Mouse (Mus musculus) forebrain, postnatal 0 days (tissue): ENCODE results near the gene Majin. TPM values are rescaled to one million over a fixed set of nuclear protein-coding genes. Genes with fewer than 3 reads are reported as not detected.

ENCODE experiments used
- ATAC-seq: fragments of 200-750 bp; cut with Nextera tagmentation; 2 replicates; pipeline ENCODE4 v1.8.0; 2017; ENCODE audit warnings: mild to moderate bottlenecking, moderate library complexity
- DNase-seq: peaks from one replicate; pipeline ENCODE4 v3.0.0-alpha.2; 2015
- H3K27ac ChIP-seq: fragments of 300-500 bp; sonication (generic); 2 replicates; pipeline ENCODE4 v1.5.1; 2014; ENCODE audit warnings: low read depth, mild to moderate bottlenecking, antibody characterized with exemption, low read length, moderate library complexity, mixed read lengths
- H3K27me3 ChIP-seq: fragments of 300-500 bp; sonication (generic); 2 replicates; pipeline ENCODE4 v1.6.1; 2014; ENCODE audit warnings: mild to moderate bottlenecking, low read length, mixed read lengths; ENCODE audit not compliant: insufficient read depth
- H3K36me3 ChIP-seq: fragments of 300-500 bp; sonication (generic); 2 replicates; pipeline ENCODE4 v1.6.1; 2014; ENCODE audit warnings: mild to moderate bottlenecking, moderate library complexity; ENCODE audit not compliant: insufficient read depth
- H3K4me1 ChIP-seq: fragments of 300-500 bp; sonication (generic); 2 replicates; pipeline ENCODE4 v1.6.1; 2014; ENCODE audit warnings: antibody characterized with exemption; ENCODE audit not compliant: insufficient read depth
- H3K4me2 ChIP-seq: fragments of 300-500 bp; sonication (generic); 2 replicates; pipeline ENCODE4 v1.6.1; 2014; ENCODE audit warnings: low read depth, mild to moderate bottlenecking, moderate library complexity
- H3K4me3 ChIP-seq: fragments of 300-500 bp; sonication (generic); 2 replicates; pipeline ENCODE4 v1.5.1; 2014; ENCODE audit warnings: low read depth, low read length, mixed read lengths
- H3K9ac ChIP-seq: fragments of 300-500 bp; sonication (generic); 2 replicates; pipeline ENCODE4 v1.6.1; 2014; ENCODE audit warnings: mild to moderate bottlenecking
- H3K9me3 ChIP-seq: fragments of 300-500 bp; sonication (generic); 2 replicates; pipeline ENCODE4 v1.6.1; 2016; ENCODE audit warnings: low read length
- CTCF ChIP-seq: sonication (generic); IDR thresholded peaks from 2 replicates; pipeline ENCODE4 v1.5.1; 2016; ENCODE audit warnings: antibody characterized with exemption, control low read depth, low read depth
- whole genome bisulfite sequencing: fragments of 180-500 bp; shearing (Covaris S2); extraction: QIAGEN DNeasy Blood & Tissue Kit; methylation state at CpG from one replicate; pipeline ENCODE4 v1.1.7; 2014; 5-methylcytosine and 5-hydroxymethylcytosine counted together
- polyA plus RNA-seq: library from polyadenylated mRNA; unstranded; fragments of >200 nt; fragmentation: Nextera tagmentation; extraction: Ambion mirVana; gene quantifications from 2 replicates; pipeline ENCODE4 v1.2.1, GENCODE M21; 2015
- total RNA-seq: library from RNA; depleted of rRNA; stranded (reverse); fragments of >200 nt; gene quantifications from 2 replicates; pipeline ENCODE4 v1.2.3, GENCODE M21; 2014; rRNA removed

Gene Majin
- total RNA-seq = not detected in 2 replicates
- not detected in 2 replicates for polyA plus RNA-seq

DNA sequence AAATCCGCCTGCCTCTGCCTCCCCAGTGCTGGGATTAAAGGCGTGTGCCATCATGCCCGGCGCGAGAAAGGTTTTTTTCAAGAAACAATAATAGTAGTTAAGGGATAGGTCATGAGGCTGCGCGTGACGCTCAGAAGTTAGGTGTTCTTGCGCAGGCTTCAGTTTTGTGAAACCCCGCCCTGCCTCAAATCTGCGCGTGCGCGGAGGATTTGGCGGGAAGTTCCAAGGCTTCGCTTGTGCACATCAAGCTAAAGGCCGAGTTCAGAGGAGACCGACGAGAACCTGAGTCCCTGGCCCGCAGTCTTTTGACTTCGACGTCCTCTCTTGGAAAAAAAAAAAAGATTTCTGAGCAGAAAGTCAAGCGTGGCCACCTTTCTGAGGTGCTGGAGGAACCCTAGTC, at the start of gene Majin:
Gene Majin, plus strand, starts transcription at position 258 of the 400 bp plus-strand sequence.
- Histone ChIP-seq H3K4me1 (no peaks in the 10 kb centered on the region), H3K27me3 (no peaks in the 10 kb centered on the region), H3K36me3 (no peaks in the 10 kb centered on the region), H3K27ac (no peak within 1 kb of the TSS), H3K9ac (no peak within 1 kb of the TSS), H3K4me3 (no peak within 1 kb of the TSS), H3K9me3 (no peaks in the 10 kb centered on the region), H3K4me2 (no peak within 1 kb of the TSS)
- no peak for ATAC-seq
- 90% methylated on average over 23 of the region's 23 CpGs for WGBS
- no peak for TF ChIP-seq CTCF
- DNase-seq = no peak

DNA sequence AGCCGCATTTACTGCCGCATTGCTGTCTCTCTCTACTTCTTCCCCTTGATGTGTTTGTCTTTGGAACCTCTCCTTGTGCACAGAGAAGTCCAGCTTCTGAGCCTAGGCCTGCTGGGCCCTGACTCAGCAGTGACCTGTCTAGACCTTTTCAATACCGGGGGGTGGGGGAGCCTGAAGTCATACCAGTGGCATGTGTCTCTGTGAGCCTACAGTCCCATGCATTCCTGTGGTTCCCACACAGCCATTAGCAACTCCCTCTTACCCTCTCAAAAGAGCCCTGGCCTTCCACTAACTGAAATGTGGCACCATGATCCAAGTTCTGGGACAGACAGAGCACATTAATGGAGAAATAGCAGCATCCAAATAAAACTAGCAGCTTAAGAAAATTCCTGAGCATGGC, 47.8 kb upstream of the Majin start:
- Histone ChIP-seq H3K4me1 (peaks cover 10% of the 10 kb centered on the region), H3K9ac (no peak overlapping the region), H3K9me3 (no peaks in the 10 kb centered on the region), H3K4me2 (no peak overlapping the region), H3K27ac (no peak overlapping the region), H3K27me3 (no peaks in the 10 kb centered on the region), H3K4me3 (no peak overlapping the region), H3K36me3 (peaks cover 35% of the 10 kb centered on the region)
- DNase-seq (no peak), ATAC-seq (no peak)
- TF ChIP-seq CTCF = no peak
- WGBS = 91% methylated on average over 3 of the region's 3 CpGs

DNA sequence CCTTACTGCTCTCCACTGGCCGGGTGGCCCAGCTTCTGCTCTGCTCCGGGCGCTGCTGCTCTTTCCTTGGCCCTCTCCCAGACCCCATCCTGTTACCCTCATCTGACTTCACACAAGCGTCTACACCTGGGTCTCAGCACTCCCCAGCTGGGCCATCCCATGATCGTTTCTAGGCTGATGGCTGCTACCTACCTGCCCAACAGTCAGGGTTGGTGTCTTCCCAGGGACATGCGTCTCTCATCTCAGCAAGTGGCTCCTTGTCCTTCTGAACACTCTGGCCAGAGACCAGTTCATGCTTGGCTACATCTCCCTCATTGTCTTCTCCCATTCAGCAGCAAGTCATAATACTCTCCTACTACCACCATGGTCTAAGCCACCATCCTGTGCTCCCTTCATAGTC, 44.5 kb upstream of the Majin start:
- Histone ChIP-seq H3K4me3 (peak overlapping the region; percentile 68), H3K27ac (peak overlapping the region; percentile 96; the same call in 1 of the 2 replicates), H3K4me2 (peak overlapping the region; percentile 89), H3K27me3 (no peaks in the 10 kb centered on the region), H3K4me1 (peaks cover 10% of the 10 kb centered on the region), H3K9ac (peak overlapping the region; percentile 77), H3K36me3 (peaks cover 26% of the 10 kb centered on the region), H3K9me3 (no peaks in the 10 kb centered on the region)
- DNase-seq (no peak), ATAC-seq (no peak)
- no peak for TF ChIP-seq CTCF
- 92% methylated on average over 6 of the region's 6 CpGs for WGBS

DNA sequence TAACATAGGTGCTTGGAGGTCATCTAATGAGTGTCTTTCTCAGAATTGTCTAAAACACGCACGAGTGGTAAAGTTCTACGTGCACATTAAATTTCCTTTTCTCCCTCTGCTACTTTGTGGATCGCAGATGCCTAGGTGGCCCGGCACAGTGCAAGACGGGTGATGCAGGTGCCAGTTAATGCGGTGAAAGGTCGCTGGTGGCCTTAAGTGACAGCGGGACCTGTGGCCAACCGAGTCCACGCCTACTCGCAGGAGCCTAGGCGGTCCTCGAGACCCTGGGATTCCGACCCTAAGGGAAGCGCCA, 43.9 kb upstream of the Majin start:
- no peaks in the 10 kb centered on the region for H3K27me3 ChIP-seq
- peaks cover 20% of the 10 kb centered on the region for H3K36me3 ChIP-seq

DNA sequence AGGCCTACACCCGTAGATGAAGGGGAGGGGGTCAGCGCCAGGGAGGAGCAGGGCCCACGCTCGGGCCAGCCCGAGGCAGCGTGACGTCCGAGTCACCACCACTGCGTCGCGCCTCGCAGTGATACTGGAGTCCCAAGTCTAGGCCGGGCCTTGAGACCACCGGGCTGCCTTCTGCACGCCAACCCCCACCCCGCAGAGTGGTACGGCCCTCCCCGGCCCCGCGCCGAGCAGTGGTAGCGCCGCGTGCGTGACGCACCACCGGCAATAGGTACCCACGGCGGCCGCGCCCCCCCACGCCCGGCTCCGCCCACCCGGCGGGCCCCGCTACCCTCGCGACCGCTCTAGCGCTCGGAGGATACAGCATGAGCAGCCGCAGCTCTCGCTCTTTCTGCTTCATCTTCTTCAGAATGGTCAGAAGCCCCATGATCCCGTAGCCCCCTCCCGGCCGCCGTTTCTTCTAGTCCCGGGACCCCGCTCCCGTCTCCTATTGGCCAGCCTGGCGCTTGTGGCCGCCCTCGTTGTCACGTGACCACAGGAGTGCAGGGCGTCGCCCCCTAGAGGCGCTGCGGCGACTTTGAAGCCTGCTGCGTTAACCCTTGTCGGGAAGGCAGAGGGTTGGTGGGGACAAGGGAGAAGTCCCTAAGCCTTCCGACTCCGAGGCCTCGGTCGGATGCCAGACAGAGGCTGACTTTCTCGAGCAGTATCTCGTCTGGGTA, 43.4 kb upstream of the Majin start, which contains the start of gene Batf2:
Gene Batf2, plus strand, starts transcription at position 306 of the 716 bp plus-strand sequence.
- peak within 1 kb of the TSS; percentile 89 for H3K4me2 ChIP-seq
- peak within 1 kb of the TSS; percentile 96 for H3K27ac ChIP-seq
- peak; percentile 99 for DNase-seq
- peaks cover 10% of the 10 kb centered on the region for H3K4me1 ChIP-seq
- no peaks in the 10 kb centered on the region for H3K27me3 ChIP-seq
- TF ChIP-seq CTCF = peak; percentile 92
- H3K9ac ChIP-seq = peak within 1 kb of the TSS; percentile 77
- under 1% methylated on average over 64 of the region's 68 CpGs for WGBS
- no peaks in the 10 kb centered on the region for H3K9me3 ChIP-seq
- peak within 1 kb of the TSS; percentile 68 for H3K4me3 ChIP-seq
- H3K36me3 ChIP-seq = peaks cover 15% of the 10 kb centered on the region
- ATAC-seq = peak; percentile 93

More for the DNA sequence above, 43.9 kb upstream of the Majin start:
- Histone ChIP-seq H3K9me3 (no peaks in the 10 kb centered on the region), H3K27ac (peak overlapping the region; percentile 96), H3K9ac (peak overlapping the region; percentile 77), H3K4me3 (peak overlapping the region; percentile 68), H3K4me1 (peaks cover 10% of the 10 kb centered on the region), H3K4me2 (peak overlapping the region; percentile 89)
- ATAC-seq = no peak
- no peak for TF ChIP-seq CTCF
- 3% methylated on average over 16 of the region's 16 CpGs for WGBS
- DNase-seq = no peak

DNA sequence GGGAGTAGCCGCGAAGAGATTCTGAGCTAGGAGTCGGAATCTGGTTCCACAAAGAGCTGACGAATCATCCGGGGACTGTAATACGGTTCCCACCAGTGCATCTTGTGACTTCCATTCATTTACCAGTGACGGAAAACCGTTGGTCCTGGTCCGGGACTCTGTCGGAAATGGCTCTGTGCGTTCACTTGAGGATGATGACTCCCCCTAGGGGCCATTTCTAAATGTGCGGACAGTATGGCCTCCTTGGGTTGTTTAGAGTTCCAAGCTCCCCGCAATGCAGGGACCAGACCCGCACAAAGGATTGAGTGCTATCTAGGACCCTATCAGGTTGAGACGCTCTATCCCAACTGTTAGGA, 42.8 kb upstream of the Majin start, which contains the start of gene Arl2:
Gene Arl2, minus strand, starts transcription at position 155 of the 356 bp plus-strand sequence.
- H3K4me1 ChIP-seq = peaks cover 10% of the 10 kb centered on the region
- H3K4me3 ChIP-seq = peak within 1 kb of the TSS; percentile 68
- no peaks in the 10 kb centered on the region for H3K27me3 ChIP-seq
- ATAC-seq (peak; percentile 80), DNase-seq (no peak)
- no peaks in the 10 kb centered on the region for H3K9me3 ChIP-seq
- peak within 1 kb of the TSS; percentile 77 for H3K9ac ChIP-seq
- WGBS = 0% methylated on average over 15 of the region's 15 CpGs
- H3K4me2 ChIP-seq = peak within 1 kb of the TSS; percentile 89
- H3K27ac ChIP-seq = peak within 1 kb of the TSS; percentile 96
- peak; percentile 56 for TF ChIP-seq CTCF
- peaks cover 11% of the 10 kb centered on the region; the same call in 1 of the 2 replicates for H3K36me3 ChIP-seq

DNA sequence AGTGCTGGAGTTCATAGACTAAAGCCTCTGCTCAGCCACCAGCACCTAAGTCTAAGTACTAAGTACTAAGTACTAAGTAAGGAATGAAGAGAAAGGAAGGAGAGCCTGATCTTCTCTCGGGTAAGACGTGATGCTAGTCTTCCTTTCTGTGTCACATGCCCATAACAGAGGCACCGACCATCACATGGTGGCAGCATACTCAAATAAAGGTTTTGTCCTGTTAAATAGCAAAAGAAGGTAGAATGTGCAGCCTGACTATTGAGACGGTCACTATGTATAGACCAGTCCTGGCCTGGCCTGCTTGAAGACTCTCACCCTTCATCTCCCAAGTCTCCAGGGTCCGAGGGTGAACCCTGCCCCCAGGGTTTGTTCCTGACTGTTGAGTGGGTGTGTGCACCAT, 39.3 kb upstream of the Majin start:
- 82% methylated on average over 5 of the region's 5 CpGs for WGBS
- Histone ChIP-seq H3K4me1 (peaks cover 7% of the 10 kb centered on the region), H3K4me2 (no peak overlapping the region), H3K27me3 (no peaks in the 10 kb centered on the region), H3K4me3 (no peak overlapping the region), H3K9me3 (no peaks in the 10 kb centered on the region), H3K9ac (no peak overlapping the region), H3K36me3 (no peaks in the 10 kb centered on the region), H3K27ac (no peak overlapping the region)
- no peak for ATAC-seq
- no peak for DNase-seq
- TF ChIP-seq CTCF = no peak
